Mouse (Mus musculus) hindbrain, embryonic 10.5 days (tissue): ENCODE measurements around the gene Tmem219. TPM values are rescaled to one million over a fixed set of nuclear protein-coding genes. Genes with fewer than 3 reads are reported as not detected.

Experiments used
- DNase-seq: peaks from one replicate; pipeline ENCODE4 v3.0.0-alpha.2; 2017; ENCODE audit warnings: low spot score
- H3K27ac ChIP-seq: fragments of 300-500 bp; sonication (generic); 2 replicates; pipeline ENCODE4 v1.5.1; 2016; ENCODE audit warnings: mild to moderate bottlenecking, moderate library complexity
- H3K27me3 ChIP-seq: fragments of 300-500 bp; sonication (generic); 2 replicates; pipeline ENCODE4 v1.6.1; 2016; ENCODE audit warnings: mild to moderate bottlenecking; ENCODE audit not compliant: poor library complexity, insufficient read depth, severe bottlenecking
- H3K36me3 ChIP-seq: fragments of 300-500 bp; sonication (generic); 2 replicates; pipeline ENCODE4 v1.6.1; 2016; ENCODE audit warnings: mild to moderate bottlenecking, moderate library complexity
- H3K4me1 ChIP-seq: fragments of 300-500 bp; sonication (generic); replicated peaks from 2 replicates; pipeline ENCODE4 v1.6.1; 2016; ENCODE audit warnings: mild to moderate bottlenecking
- H3K4me3 ChIP-seq: fragments of 300-500 bp; sonication (generic); 2 replicates; pipeline ENCODE4 v1.5.1; 2016; ENCODE audit warnings: mild to moderate bottlenecking, moderate library complexity
- H3K9me3 ChIP-seq: fragments of 300-500 bp; sonication (generic); 2 replicates; pipeline ENCODE4 v1.6.1; 2016; ENCODE audit warnings: mild to moderate bottlenecking, moderate library complexity
- WGBS: fragments of 180-500 bp; shearing (Covaris S2); methylation state at CpG from one replicate; pipeline ENCODE4 v1.1.7; 2016; 5-methylcytosine and 5-hydroxymethylcytosine counted together
- polyA plus RNA-seq: library from polyadenylated mRNA; unstranded; fragments of >200 nt; fragmentation: Nextera tagmentation; extraction: Ambion mirVana; gene quantifications from 2 replicates; pipeline ENCODE4 v1.2.1, GENCODE M21; 2016

Tmem219 gene
- polyA plus RNA-seq, 1 experiment from 2014 or later = 37.9 TPM

GRCm38 (mm10) chr7:126881040-126881439 lies 41.7 kb downstream of the Tmem219 start:
- Histone ChIP-seq H3K4me1 (peaks cover 44% of the 10 kb centered on the region), H3K36me3 (peaks cover 62% of the 10 kb centered on the region), H3K4me3 (peak overlapping the region; percentile 79), H3K9me3 (no peaks in the 10 kb centered on the region), H3K27ac (no peak overlapping the region), H3K27me3 (no peaks in the 10 kb centered on the region)
- WGBS = 88% methylated on average over 6 of the region's 6 CpGs
- no peak for DNase-seq

- H3K9me3 ChIP-seq = no peaks in the 10 kb centered on the region
- peaks cover 18% of the 10 kb centered on the region for H3K4me1 ChIP-seq
- no peak for DNase-seq
- 98% methylated on average over 1 of the region's 1 CpGs for WGBS
- H3K27me3 ChIP-seq = no peaks in the 10 kb centered on the region
- H3K36me3 ChIP-seq = peaks cover 94% of the 10 kb centered on the region
- H3K4me3 ChIP-seq = no peak overlapping the region
- no peak overlapping the region for H3K27ac ChIP-seq
These were observed 45.5 kb downstream of the Tmem219 start for GRCm38 (mm10) chr7:126877239-126877638.

GRCm38 (mm10) chr7:126870520-126870891 lies 52.2 kb downstream of the Tmem219 start:
- no peak overlapping the region for H3K27ac ChIP-seq
- H3K27me3 ChIP-seq = no peaks in the 10 kb centered on the region
- no peak for DNase-seq
- no peak overlapping the region for H3K4me3 ChIP-seq
- H3K4me1 ChIP-seq = no peaks in the 10 kb centered on the region
- H3K36me3 ChIP-seq = peaks cover 100% of the 10 kb centered on the region
- 98% methylated on average over 2 of the region's 2 CpGs for WGBS
- H3K9me3 ChIP-seq = no peaks in the 10 kb centered on the region

- no peaks in the 10 kb centered on the region for H3K9me3 ChIP-seq
- no peaks in the 10 kb centered on the region for H3K27me3 ChIP-seq
- peaks cover 100% of the 10 kb centered on the region for H3K36me3 ChIP-seq
- H3K27ac ChIP-seq = no peak overlapping the region
- DNase-seq = no peak
- H3K4me3 ChIP-seq = no peak overlapping the region; the same call in 1 of the 2 replicates
- H3K4me1 ChIP-seq = no peaks in the 10 kb centered on the region
- 93% methylated on average over 23 of the region's 23 CpGs for WGBS
These were observed 52.8 kb downstream of the Tmem219 start for GRCm38 (mm10) chr7:126869780-126870519.

- H3K36me3 ChIP-seq = peaks cover 99% of the 10 kb centered on the region
- WGBS = 89% methylated on average over 12 of the region's 12 CpGs
These were observed 54.7 kb downstream of the Tmem219 start for GRCm38 (mm10) chr7:126868003-126868402.

GRCm38 (mm10) chr7:126867534-126867933 lies 55.2 kb downstream of the Tmem219 start:
- H3K27ac ChIP-seq = no peak overlapping the region
- H3K36me3 ChIP-seq = peaks cover 94% of the 10 kb centered on the region
- no peaks in the 10 kb centered on the region for H3K9me3 ChIP-seq
- peaks cover 23% of the 10 kb centered on the region for H3K4me1 ChIP-seq
- H3K27me3 ChIP-seq = no peaks in the 10 kb centered on the region
- WGBS = 91% methylated on average over 2 of the region's 2 CpGs
- no peak for DNase-seq
- no peak overlapping the region for H3K4me3 ChIP-seq

More at GRCm38 (mm10) chr7:126868003-126868402, 54.7 kb downstream of the Tmem219 start:
- Histone ChIP-seq H3K27ac (no peak overlapping the region), H3K4me3 (no peak overlapping the region), H3K27me3 (no peaks in the 10 kb centered on the region), H3K9me3 (no peaks in the 10 kb centered on the region), H3K4me1 (peaks cover 18% of the 10 kb centered on the region)
- DNase-seq = no peak

- H3K4me1 ChIP-seq = peaks cover 36% of the 10 kb centered on the region
- peaks cover 77% of the 10 kb centered on the region for H3K36me3 ChIP-seq
- no peaks in the 10 kb centered on the region for H3K27me3 ChIP-seq
- H3K4me3 ChIP-seq = peak overlapping the region; percentile 68
- no peak for DNase-seq
- H3K9me3 ChIP-seq = no peaks in the 10 kb centered on the region
- 62% methylated on average over 6 of the region's 6 CpGs for WGBS
- H3K27ac ChIP-seq = peak overlapping the region; percentile 95
These were observed 58.9 kb downstream of the Tmem219 start for GRCm38 (mm10) chr7:126863791-126864190.

GRCm38 (mm10) chr7:126862147-126862784 lies 60.5 kb downstream of the Tmem219 start, which contains the start of gene Ino80e:
Ino80e (minus strand) TSS chr7:126862377.
- under 1% methylated on average over 41 of the region's 41 CpGs for WGBS

GRCm38 (mm10) chr7:126861429-126862130 lies 61.1 kb downstream of the Tmem219 start, which contains the start of gene Hirip3:
Hirip3 (plus strand) TSS chr7:126861972.
- Histone ChIP-seq H3K4me3 (peak within 1 kb of the TSS; percentile 68), H3K4me1 (peaks cover 39% of the 10 kb centered on the region), H3K27me3 (no peaks in the 10 kb centered on the region), H3K27ac (peak within 1 kb of the TSS; percentile 95), H3K36me3 (peaks cover 77% of the 10 kb centered on the region), H3K9me3 (no peaks in the 10 kb centered on the region)
- peak; percentile 94 for DNase-seq
- WGBS = 3% methylated on average over 42 of the region's 42 CpGs

More at GRCm38 (mm10) chr7:126862147-126862784, 60.5 kb downstream of the Tmem219 start, which contains the start of gene Ino80e:
- Histone ChIP-seq H3K4me1 (peaks cover 39% of the 10 kb centered on the region), H3K36me3 (peaks cover 77% of the 10 kb centered on the region), H3K27me3 (no peaks in the 10 kb centered on the region), H3K4me3 (peak within 1 kb of the TSS; percentile 68), H3K9me3 (no peaks in the 10 kb centered on the region), H3K27ac (peak within 1 kb of the TSS; percentile 95)
- peak; percentile 95 for DNase-seq

- H3K4me3 ChIP-seq = peak overlapping the region; percentile 68
- WGBS = 77% methylated on average over 5 of the region's 5 CpGs
- H3K27me3 ChIP-seq = no peaks in the 10 kb centered on the region
- no peak for DNase-seq
- H3K27ac ChIP-seq = peak overlapping the region; percentile 95
- peaks cover 39% of the 10 kb centered on the region for H3K4me1 ChIP-seq
- H3K36me3 ChIP-seq = peaks cover 77% of the 10 kb centered on the region
- H3K9me3 ChIP-seq = no peaks in the 10 kb centered on the region
These were observed 61.7 kb downstream of the Tmem219 start for GRCm38 (mm10) chr7:126860987-126861386.

GRCm38 (mm10) chr7:126856741-126857420 lies 65.8 kb downstream of the Tmem219 start:
- H3K9me3 ChIP-seq = no peaks in the 10 kb centered on the region
- DNase-seq = no peak
- H3K36me3 ChIP-seq = peaks cover 89% of the 10 kb centered on the region
- whole genome bisulfite sequencing = 80% methylated on average over 9 of the region's 9 CpGs
- peaks cover 19% of the 10 kb centered on the region for H3K4me1 ChIP-seq
- no peak overlapping the region for H3K4me3 ChIP-seq
- no peaks in the 10 kb centered on the region for H3K27me3 ChIP-seq
- no peak overlapping the region for H3K27ac ChIP-seq

GRCm38 (mm10) chr7:126855641-126856040 lies 67.1 kb downstream of the Tmem219 start:
- WGBS = 89% methylated on average over 3 of the region's 3 CpGs
- H3K27me3 ChIP-seq = peaks cover 9% of the 10 kb centered on the region
- no peak overlapping the region for H3K4me3 ChIP-seq
- no peaks in the 10 kb centered on the region for H3K9me3 ChIP-seq
- H3K27ac ChIP-seq = no peak overlapping the region
- H3K36me3 ChIP-seq = peaks cover 98% of the 10 kb centered on the region
- DNase-seq = no peak
- H3K4me1 ChIP-seq = peaks cover 22% of the 10 kb centered on the region
